Mouse (Mus musculus) spleen, adult 2 months (tissue): ENCODE data around the gene Tpd52l1. TPM values are rescaled to one million over a fixed set of nuclear protein-coding genes. Genes with fewer than 3 reads are reported as not detected.

Experiments used
- DNase-seq, 2 experiments: peaks; one replicate each; pipeline versions ENCODE4 v3.0.0 to v3.0.0-alpha.2; 2012 to 2021; ENCODE audit warnings: low spot score in 2 of 2, low read depth in 1 of 2
- H3K27ac ChIP-seq: fragments of 200-500 bp; 2 replicates; pipeline ENCODE4 v1.5.1; 2012; ENCODE audit warnings: low read length, inconsistent platforms; ENCODE audit not compliant: insufficient read depth
- H3K27me3 ChIP-seq: fragments of 200-500 bp; 2 replicates; pipeline ENCODE4 v1.6.1; 2012; ENCODE audit warnings: mild to moderate bottlenecking, moderate library complexity, low read length, inconsistent platforms; ENCODE audit not compliant: control insufficient read depth, insufficient read depth
- H3K36me3 ChIP-seq: fragments of 200-500 bp; 2 replicates; pipeline ENCODE4 v1.6.1; 2012; ENCODE audit warnings: mild to moderate bottlenecking, low read length, inconsistent platforms; ENCODE audit not compliant: control insufficient read depth, insufficient read depth
- H3K4me1 ChIP-seq: fragments of 200-500 bp; 2 replicates; pipeline ENCODE4 v1.6.1; 2011; ENCODE audit warnings: inconsistent platforms; ENCODE audit not compliant: control insufficient read depth, insufficient read depth, insufficient read length
- H3K4me3 ChIP-seq: fragments of 200-500 bp; 2 replicates; pipeline ENCODE4 v1.5.1; 2011; ENCODE audit warnings: mild to moderate bottlenecking, inconsistent platforms; ENCODE audit not compliant: insufficient read depth, insufficient read length; ENCODE audit errors: extremely low read depth
- CTCF ChIP-seq: fragments of 200-500 bp; IDR thresholded peaks from 2 replicates; pipeline ENCODE4 v1.5.1; 2011; ENCODE audit warnings: mild to moderate bottlenecking, inconsistent platforms; ENCODE audit not compliant: insufficient read depth, insufficient read length, insufficient replicate concordance; ENCODE audit errors: extremely low read depth
- POLR2A ChIP-seq: fragments of 200-500 bp; IDR thresholded peaks from 2 replicates; pipeline ENCODE4 v1.6.1; 2011; ENCODE audit warnings: low read depth, low read length, inconsistent platforms
- WGBS: fragments of 180-500 bp; shearing (Covaris S2); methylation state at CpG from one replicate; pipeline ENCODE4 v1.1.7; 2018; 5-methylcytosine and 5-hydroxymethylcytosine counted together
- polyA plus RNA-seq: library from polyadenylated mRNA; depleted of rRNA; stranded (reverse); fragments of >200 nt; gene quantifications from 2 replicates; pipeline ENCODE4 v1.2.3, GENCODE M21; 2012

Gene Tpd52l1
- polyA plus RNA-seq, 1 experiment = 0.25 TPM

GRCm38 (mm10) chr10:31456806-31457205, 11.0 kb upstream of the Tpd52l1 start:
- Histone ChIP-seq H3K27me3 (no peaks in the 10 kb centered on the region), H3K4me3 (no peak overlapping the region), H3K4me1 (no peaks in the 10 kb centered on the region), H3K36me3 (no peaks in the 10 kb centered on the region), H3K27ac (no peak overlapping the region)
- no peak for DNase-seq
- TF ChIP-seq CTCF = no peak
- no peak for TF ChIP-seq POLR2A
- WGBS = 57% methylated on average over 1 of the region's 1 CpGs

- Histone ChIP-seq H3K27ac (no peak overlapping the region), H3K36me3 (no peaks in the 10 kb centered on the region), H3K4me3 (no peak overlapping the region), H3K4me1 (peaks cover 2% of the 10 kb centered on the region; the same call in 1 of the 2 replicates), H3K27me3 (peaks cover 1% of the 10 kb centered on the region; the same call in 1 of the 2 replicates)
- DNase-seq = no peak
- TF ChIP-seq POLR2A (no peak), CTCF (no peak)
- WGBS = 65% methylated on average over 1 of the region's 1 CpGs
Observed at GRCm38 (mm10) chr10:31447083-31447482, 1.3 kb upstream of the Tpd52l1 start.

GRCm38 (mm10) chr10:31444206-31444605, 1.6 kb downstream of the Tpd52l1 start:
- Histone ChIP-seq H3K27me3 (peaks cover 1% of the 10 kb centered on the region; the same call in 1 of the 2 replicates), H3K4me1 (peaks cover 2% of the 10 kb centered on the region; the same call in 1 of the 2 replicates), H3K27ac (no peak overlapping the region), H3K4me3 (no peak overlapping the region), H3K36me3 (no peaks in the 10 kb centered on the region)
- 84% methylated on average over 7 of the region's 7 CpGs for WGBS
- no peak for TF ChIP-seq CTCF
- no peak for TF ChIP-seq POLR2A
- no peak for DNase-seq

- TF ChIP-seq CTCF (no peak), POLR2A (no peak)
- DNase-seq = no peak
- peaks cover 1% of the 10 kb centered on the region; the same call in 1 of the 2 replicates for H3K27me3 ChIP-seq
- H3K4me3 ChIP-seq = no peak overlapping the region
- H3K36me3 ChIP-seq = no peaks in the 10 kb centered on the region
- H3K27ac ChIP-seq = no peak overlapping the region
- H3K4me1 ChIP-seq = peaks cover 2% of the 10 kb centered on the region; the same call in 1 of the 2 replicates
Observed at GRCm38 (mm10) chr10:31441491-31441890, 4.3 kb downstream of the Tpd52l1 start.

GRCm38 (mm10) chr10:31436047-31436446, 9.7 kb downstream of the Tpd52l1 start:
- TF ChIP-seq POLR2A (no peak), CTCF (no peak)
- no peaks in the 10 kb centered on the region for H3K27me3 ChIP-seq
- no peak overlapping the region for H3K27ac ChIP-seq
- no peaks in the 10 kb centered on the region for H3K36me3 ChIP-seq
- H3K4me1 ChIP-seq = no peaks in the 10 kb centered on the region
- no peak for DNase-seq
- 77% methylated on average over 4 of the region's 4 CpGs for WGBS
- no peak overlapping the region for H3K4me3 ChIP-seq

- no peaks in the 10 kb centered on the region for H3K4me1 ChIP-seq
- no peaks in the 10 kb centered on the region for H3K36me3 ChIP-seq
- H3K27me3 ChIP-seq = no peaks in the 10 kb centered on the region
- no peak for TF ChIP-seq CTCF
- TF ChIP-seq POLR2A = no peak
- H3K27ac ChIP-seq = no peak overlapping the region
- no peak overlapping the region for H3K4me3 ChIP-seq
- no peak for DNase-seq
Observed at GRCm38 (mm10) chr10:31417956-31418355, 27.8 kb downstream of the Tpd52l1 start.

- DNase-seq = no peak
- Histone ChIP-seq H3K27ac (no peak overlapping the region), H3K4me3 (no peak overlapping the region), H3K4me1 (no peaks in the 10 kb centered on the region), H3K36me3 (no peaks in the 10 kb centered on the region), H3K27me3 (no peaks in the 10 kb centered on the region)
- no peak for TF ChIP-seq CTCF
- no peak for TF ChIP-seq POLR2A
- WGBS = 67% methylated on average over 1 of the region's 1 CpGs
Observed at GRCm38 (mm10) chr10:31392990-31393389, 52.8 kb downstream of the Tpd52l1 start.
